Mouse (Mus musculus) ES-E14 (cell line): Measurements from ENCODE around the gene Tnks2. TPM values are rescaled to one million over a fixed set of nuclear protein-coding genes. Genes with fewer than 3 reads are reported as not detected.

ENCODE experiments used
- DNase-seq: peaks from one replicate; pipeline ENCODE4 v3.0.0-alpha.2; 2013; ENCODE audit warnings: low read depth, low spot score
- H3K27ac ChIP-seq: 2 replicates; pipeline ENCODE4 v1.5.1; 2012; ENCODE audit warnings: low read depth, mild to moderate bottlenecking, low read length, moderate library complexity, mixed read lengths; ENCODE audit not compliant: poor library complexity, insufficient read depth, severe bottlenecking
- H3K36me3 ChIP-seq: 2 replicates; pipeline ENCODE4 v1.6.1; 2012; ENCODE audit warnings: mild to moderate bottlenecking, low read length, moderate library complexity, mixed read lengths; ENCODE audit not compliant: control insufficient read depth, poor library complexity, insufficient read depth, severe bottlenecking
- H3K4me1 ChIP-seq, 2 experiments: fragments of 150-350 bp in 1 of 2; sonication (generic) in 1 of 2; 2 replicates each; pipeline ENCODE4 v1.6.1; 2012; ENCODE audit warnings: low read length in 2 of 2, mild to moderate bottlenecking in 1 of 2, mixed read lengths in 1 of 2; ENCODE audit not compliant: control insufficient read depth in 2 of 2, insufficient read depth in 2 of 2, poor library complexity in 1 of 2
- H3K4me3 ChIP-seq, 2 experiments: fragments of 150-350 bp in 1 of 2; sonication (generic) in 1 of 2; 2 replicates each; pipeline ENCODE4 v1.5.1; 2012; ENCODE audit warnings: low read length in 2 of 2, low read depth in 1 of 2, mild to moderate bottlenecking in 1 of 2, mixed read lengths in 1 of 2; ENCODE audit not compliant: insufficient read depth in 1 of 2, poor library complexity in 1 of 2, severe bottlenecking in 1 of 2
- H3K9ac ChIP-seq: 2 replicates; pipeline ENCODE4 v1.6.1; 2012; ENCODE audit warnings: low read depth, mild to moderate bottlenecking, low read length, mixed read lengths; ENCODE audit not compliant: poor library complexity, insufficient read depth, severe bottlenecking
- H3K9me3 ChIP-seq: fragments of 150-350 bp; sonication (generic); 2 replicates; pipeline ENCODE4 v1.6.1; 2012; ENCODE audit warnings: low read depth, mild to moderate bottlenecking, low read length; ENCODE audit not compliant: control insufficient read depth, insufficient read depth
- CHD2 ChIP-seq: IDR thresholded peaks from 2 replicates; pipeline ENCODE4 v1.6.1; 2014; ENCODE audit warnings: mild to moderate bottlenecking, low read depth, low read length, inconsistent platforms
- HCFC1 ChIP-seq: IDR thresholded peaks from 2 replicates; pipeline ENCODE4 v1.6.1; 2012; ENCODE audit warnings: low read length, inconsistent platforms, borderline replicate concordance; ENCODE audit not compliant: insufficient read depth
- MAFK ChIP-seq: IDR thresholded peaks from 2 replicates; pipeline ENCODE4 v1.6.1; 2014; ENCODE audit warnings: mild to moderate bottlenecking, low read depth, low read length, inconsistent platforms; ENCODE audit not compliant: insufficient read depth
- ZC3H11A ChIP-seq: IDR thresholded peaks from 2 replicates; pipeline ENCODE4 v1.6.1; 2012; ENCODE audit warnings: low read depth, mild to moderate bottlenecking, inconsistent platforms, low read length, borderline replicate concordance
- ZNF384 ChIP-seq: IDR thresholded peaks from 2 replicates; pipeline ENCODE4 v1.6.1; 2012; ENCODE audit warnings: low read depth, low read length, inconsistent platforms
- in situ Hi-C, 2 experiments: fragments of 600-800 bp; cut with MboI; formaldehyde crosslinking; loops; one replicate each; pipeline ENCODE4 v1.15.1; 2025; ENCODE audit warnings: low sequenced_read_pairs in 2 of 2, inconsistent platforms in 1 of 2; ENCODE audit not compliant: unreplicated experiment in 2 of 2
- total RNA-seq: library from RNA; depleted of rRNA; stranded (reverse); fragments of 300-350 nt; gene quantifications from 2 replicates; pipeline ENCODE4 v1.2.3, GENCODE M21; 2012

Tnks2 gene
- total RNA-seq, 1 experiment, result 289 TPM

DNA sequence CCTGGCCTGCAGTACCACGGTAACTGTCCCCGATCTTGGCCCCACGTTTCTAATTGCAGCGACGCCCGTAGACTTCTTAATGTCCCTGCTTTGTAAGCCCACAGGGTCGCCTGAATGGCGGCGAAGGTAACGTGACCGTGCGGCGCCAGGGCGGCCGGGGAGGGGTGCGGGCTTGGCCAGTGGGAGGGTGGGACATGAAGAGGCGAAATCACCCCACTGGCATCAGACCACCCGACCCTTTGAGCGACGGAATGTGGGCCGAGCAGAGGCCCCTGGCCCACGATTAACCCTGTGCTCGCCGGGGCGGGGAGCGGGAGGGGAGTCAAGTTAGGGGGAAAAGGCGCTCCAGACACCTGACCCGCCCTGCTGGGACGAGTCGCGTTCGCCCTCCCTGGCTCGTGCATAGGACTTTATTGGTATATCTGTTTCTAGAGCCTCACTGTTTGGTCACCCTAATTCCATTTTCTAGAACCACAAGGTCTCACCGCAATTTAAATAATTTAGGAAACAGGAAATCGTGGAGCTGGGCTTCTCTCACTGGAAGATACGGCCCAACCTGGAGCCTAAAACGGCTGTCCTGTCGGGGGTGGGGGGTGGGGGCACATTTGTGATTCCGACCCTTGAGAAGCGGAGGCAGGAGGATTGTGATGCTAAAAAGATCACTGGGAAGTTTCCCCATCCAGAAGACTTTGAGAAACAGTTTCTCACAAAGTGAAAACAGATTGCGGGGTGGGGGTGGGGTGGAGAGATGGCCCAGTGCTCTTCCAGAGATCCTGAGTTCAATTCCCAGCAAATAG, 70.4 kb downstream of the Tnks2 start:
- Histone ChIP-seq H3K4me1 (peaks cover 0 to 4% of the 10 kb centered on the region in 2 experiments; a peak in 1 of 4 replicates), H3K9me3 (no peaks in the 10 kb centered on the region), H3K4me3 (peak overlapping the region; percentile 62 to 70), H3K27ac (peak overlapping the region; percentile 50), H3K36me3 (no peaks in the 10 kb centered on the region), H3K9ac (peak overlapping the region; percentile 38)
- TF ChIP-seq ZNF384 (no peak), ZC3H11A (no peak), CHD2 (no peak), HCFC1 (no peak; the same call in 1 of the 2 replicates), MAFK (no peak)
- no peak for DNase-seq
- in situ Hi-C loops, result no loop called here

DNA sequence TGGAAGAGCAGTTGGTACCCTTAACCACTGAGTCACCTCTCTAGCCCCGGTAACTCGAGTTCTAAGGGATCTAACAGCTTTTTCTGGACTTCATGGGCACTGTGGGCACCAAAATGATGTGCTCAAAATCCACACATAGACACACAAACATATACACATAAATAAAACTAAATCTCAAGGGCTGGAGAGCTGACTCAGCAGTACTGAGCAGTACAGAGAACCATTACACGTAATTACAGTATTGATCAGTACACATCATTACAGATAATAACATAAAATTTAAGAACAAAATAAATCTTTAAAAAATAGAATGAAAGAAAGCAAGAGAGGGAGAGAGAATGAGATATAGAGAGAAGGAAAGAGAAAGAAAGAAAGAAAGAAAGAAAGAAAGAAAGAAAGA, 75.1 kb downstream of the Tnks2 start:
- TF ChIP-seq ZNF384, result no peak
- no peak for TF ChIP-seq ZC3H11A
- no peak for TF ChIP-seq CHD2
- no peak for TF ChIP-seq HCFC1
- peak; percentile 95 for TF ChIP-seq MAFK

DNA sequence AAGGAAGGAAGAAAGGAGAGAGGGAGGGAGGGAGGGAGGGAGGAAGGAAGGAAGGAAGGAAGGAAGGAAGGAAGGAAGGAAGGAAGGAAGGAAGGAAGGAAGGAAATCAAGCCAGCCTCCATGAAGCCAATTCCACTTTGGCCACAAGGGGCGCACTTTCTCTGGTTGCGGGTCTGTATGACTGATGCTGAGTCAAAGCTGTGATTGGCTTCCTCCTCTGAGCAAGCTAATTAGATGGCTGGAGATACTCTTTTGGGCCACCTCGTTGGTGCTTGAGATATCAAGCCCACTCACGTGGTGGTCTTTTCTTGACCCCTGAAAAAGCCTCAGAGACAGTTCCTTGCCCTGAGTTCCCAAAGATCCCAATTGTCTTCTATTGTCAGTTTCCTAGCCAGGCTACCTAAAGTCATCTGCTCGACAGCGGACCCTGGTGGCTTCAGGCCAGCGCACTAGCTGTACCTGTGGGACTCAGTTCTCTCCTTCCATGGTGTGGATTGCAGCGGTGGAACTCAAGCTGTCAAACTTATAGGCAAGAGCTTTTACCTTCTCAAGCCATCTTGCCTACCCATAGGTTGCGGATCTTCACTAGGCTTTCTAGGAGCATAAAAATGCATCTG, 75.8 kb downstream of the Tnks2 start:
- DNase-seq, result peak; percentile 88
- Histone ChIP-seq H3K4me1 (peaks cover 0 to 2% of the 10 kb centered on the region in 2 experiments; a peak in 1 of 4 replicates), H3K27ac (no peak overlapping the region), H3K36me3 (no peaks in the 10 kb centered on the region), H3K9ac (no peak overlapping the region), H3K4me3 (peak overlapping the region in 1 of 2 experiments; percentile 51; a peak in 2 of 4 replicates), H3K9me3 (no peaks in the 10 kb centered on the region)
- no peak for TF ChIP-seq ZC3H11A
- no peak for TF ChIP-seq CHD2
- no peak for TF ChIP-seq ZNF384
- peak; percentile 53 for TF ChIP-seq MAFK
- TF ChIP-seq HCFC1, result 0 out of 2 replicates have a peak, but pooled peaks have one; percentile 30
- in situ Hi-C loops, result no loop called here

More for the DNA sequence above, 75.1 kb downstream of the Tnks2 start:
- Histone ChIP-seq H3K36me3 (no peaks in the 10 kb centered on the region), H3K9ac (no peak overlapping the region), H3K9me3 (no peaks in the 10 kb centered on the region), H3K4me3 (no peak overlapping the region), H3K27ac (no peak overlapping the region), H3K4me1 (peaks cover 0 to 2% of the 10 kb centered on the region in 2 experiments; a peak in 1 of 4 replicates)
- in situ Hi-C loops, result no loop called here
- DNase-seq, result no peak

DNA sequence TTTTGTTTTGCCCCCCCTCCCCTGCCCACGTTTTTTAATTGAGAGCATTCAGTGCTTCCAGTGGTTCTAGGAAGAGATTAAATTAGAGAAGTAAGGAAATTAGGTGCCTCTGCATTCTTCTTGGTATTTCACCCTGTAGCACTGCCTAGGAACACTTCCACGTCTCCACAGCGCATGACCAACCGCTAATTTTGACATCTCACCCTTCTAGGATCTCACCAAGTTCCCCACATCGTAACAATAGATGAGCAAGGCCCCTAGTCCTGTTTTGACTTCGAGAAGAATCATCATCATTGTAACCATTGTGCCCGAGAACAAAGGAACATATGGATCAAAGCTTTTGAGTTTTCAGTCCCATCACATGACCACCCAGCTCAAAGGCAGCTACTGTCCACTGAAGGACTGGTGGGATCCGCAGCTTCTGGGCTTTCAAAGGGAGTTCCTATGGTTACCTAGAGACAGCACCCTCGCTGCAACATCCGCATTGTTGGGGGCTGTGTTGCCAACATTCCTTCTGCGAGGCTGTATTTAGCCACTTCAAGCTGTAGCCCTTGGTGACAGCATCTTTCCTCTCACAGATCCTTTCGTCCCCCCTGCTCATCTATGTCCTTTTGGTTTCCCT, 76.5 kb downstream of the Tnks2 start:
- Histone ChIP-seq H3K4me1 (no peaks in the 10 kb centered on the region; a peak in 1 of 4 replicates), H3K27ac (no peak overlapping the region), H3K36me3 (no peaks in the 10 kb centered on the region), H3K9ac (no peak overlapping the region), H3K4me3 (no peak overlapping the region), H3K9me3 (no peaks in the 10 kb centered on the region)
- TF ChIP-seq CHD2 (no peak), HCFC1 (no peak), ZC3H11A (no peak), MAFK (no peak), ZNF384 (no peak)
- in situ Hi-C loops, result no loop called here
- DNase-seq, result no peak
